Mouse (Mus musculus) brain, embryonic 18.5 days (tissue): ENCODE measurements around the gene Slitrk1.

Source experiments
- DNase-seq: peaks from one replicate; pipeline ENCODE4 v3.0.0-alpha.2; 2012; ENCODE audit warnings: low read depth, low spot score

The Slitrk1 gene

GRCm38 (mm10) chr14:108913714-108914263, at the start of gene Slitrk1:
Slitrk1 (minus strand) TSS chr14:108914158.
- peak; percentile 87 for DNase-seq

GRCm38 (mm10) chr14:108935777-108936176, 21.8 kb upstream of the Slitrk1 start:
- DNase-seq, result no peak

DNA sequence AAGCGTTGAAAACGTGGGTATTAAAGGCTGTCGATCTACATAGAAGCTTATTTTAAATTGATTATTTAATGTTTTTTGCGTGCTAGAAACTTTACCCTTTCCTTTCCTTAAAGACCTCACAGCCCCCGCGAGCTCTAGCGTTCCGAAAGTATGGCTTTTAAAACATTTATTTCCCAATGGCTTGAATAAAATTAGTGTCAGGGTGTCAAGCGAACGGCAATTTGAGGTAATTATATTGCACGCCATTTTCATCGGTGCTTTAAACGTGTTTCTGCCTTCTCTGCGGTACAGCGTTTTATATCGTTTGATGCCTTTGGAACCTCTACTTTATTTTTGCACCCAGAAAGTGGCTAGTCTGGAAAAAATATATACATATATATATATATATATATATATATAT, 378 bp upstream of the Slitrk1 start:
- no peak for DNase-seq

DNA sequence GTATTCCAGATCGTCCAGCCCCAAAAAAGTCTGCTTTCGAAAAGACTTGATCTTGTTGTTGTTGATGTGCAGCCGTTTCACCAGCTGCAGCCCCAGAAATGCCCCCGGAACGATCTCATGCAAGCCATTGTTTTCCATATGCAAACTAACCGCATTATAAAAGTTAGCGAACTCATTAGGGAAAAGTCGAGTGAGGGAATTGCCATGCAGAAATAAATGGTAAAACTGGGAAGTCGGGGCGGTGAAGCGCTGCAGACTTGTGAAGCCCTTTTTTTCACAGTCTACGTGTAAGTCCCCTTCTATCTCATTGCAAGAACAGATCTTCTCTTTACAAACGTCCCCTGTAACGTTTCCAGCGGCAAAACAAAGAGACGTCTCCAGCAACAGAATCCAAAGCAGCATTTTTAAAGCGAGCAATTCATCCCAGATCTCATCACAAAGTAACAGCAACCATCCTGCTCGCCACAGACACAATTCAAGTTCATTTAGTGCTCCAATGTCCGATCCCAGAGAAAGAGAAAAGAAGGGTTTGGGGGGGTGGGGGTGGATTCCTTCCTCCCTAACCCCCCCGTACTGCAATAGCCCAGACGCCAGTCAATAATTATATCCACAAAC, 975 bp downstream of the Slitrk1 start:
- no peak for DNase-seq

- DNase-seq, result no peak
Measured at GRCm38 (mm10) chr14:108912021-108912875, 1.7 kb downstream of the Slitrk1 start.

DNA sequence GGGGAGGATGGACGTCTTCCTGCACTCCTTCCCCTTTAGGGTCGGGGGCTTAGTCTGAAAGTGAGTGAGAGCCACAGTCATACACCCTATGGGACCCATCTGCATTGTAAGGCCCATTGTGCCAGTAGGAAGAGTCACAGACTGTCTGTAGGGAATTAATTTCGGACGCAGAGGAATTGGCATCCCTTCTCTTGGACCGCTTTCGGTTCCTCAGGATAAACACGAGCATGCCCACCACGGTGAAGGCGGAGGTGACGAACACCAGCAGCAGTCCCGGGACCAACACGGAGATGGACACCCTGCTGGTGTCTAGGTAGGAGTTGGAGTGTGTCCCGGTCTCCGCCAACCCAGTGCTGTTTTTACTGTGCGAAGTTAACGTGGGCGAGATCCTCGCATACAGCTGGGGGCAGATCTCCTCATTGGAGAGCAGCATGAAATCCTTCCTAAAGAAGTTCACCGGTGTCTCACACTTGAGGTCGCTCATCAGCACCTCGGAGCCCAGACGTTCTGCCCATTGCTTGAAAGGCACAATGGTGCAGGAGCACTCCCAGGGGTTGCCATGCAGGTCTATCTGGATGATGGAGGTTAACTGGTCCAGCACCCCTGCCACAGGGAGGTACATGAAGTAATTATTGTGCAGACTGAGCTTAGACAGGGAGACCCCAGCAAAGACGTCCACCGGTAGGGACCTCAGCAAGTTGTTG, 2.7 kb downstream of the Slitrk1 start:
- DNase-seq, result no peak

GRCm38 (mm10) chr14:108910449-108911137, 3.4 kb downstream of the Slitrk1 start:
- DNase-seq, result no peak

- DNase-seq, result no peak
Measured at GRCm38 (mm10) chr14:108909336-108909953, 4.5 kb downstream of the Slitrk1 start.

- no peak for DNase-seq
Measured at GRCm38 (mm10) chr14:108898601-108899000, 15.4 kb downstream of the Slitrk1 start.

- DNase-seq, result no peak
Measured at GRCm38 (mm10) chr14:108895456-108895855, 18.5 kb downstream of the Slitrk1 start.

- DNase-seq, result no peak
Measured at GRCm38 (mm10) chr14:108867816-108868215, 46.1 kb downstream of the Slitrk1 start.

DNA sequence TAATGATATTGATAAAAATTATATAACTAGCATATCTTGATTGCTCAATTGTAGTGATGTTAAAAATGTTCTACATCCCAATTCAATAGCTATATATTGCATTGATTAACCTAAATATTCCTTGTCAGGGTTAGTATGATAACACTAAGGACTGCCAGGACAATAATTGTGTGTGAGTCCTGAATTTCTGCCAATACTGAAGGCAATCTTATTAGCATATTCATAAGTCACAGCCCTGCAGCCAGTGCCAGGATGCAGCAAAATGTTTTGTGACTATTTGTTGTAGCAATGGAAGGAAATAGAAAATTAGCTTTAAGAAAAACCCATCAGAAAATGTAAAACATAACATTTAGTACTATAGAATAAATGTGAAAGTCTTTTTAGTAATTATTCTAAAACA, 49.3 kb downstream of the Slitrk1 start:
- DNase-seq, result no peak

- DNase-seq, result no peak
Measured at GRCm38 (mm10) chr14:108859310-108859709, 54.6 kb downstream of the Slitrk1 start.
